Mouse (Mus musculus): Measurements from ENCODE around the gene Mthfd2l.

Gene Mthfd2l

GRCm38 (mm10) chr5:91048397-91048796, 117.5 kb downstream of the Mthfd2l start:
- DNase-seq (ENCODE audit: low read depth, low spot score): no peak
